Mouse (Mus musculus): ENCODE results near the gene Fam50b.

DNA sequence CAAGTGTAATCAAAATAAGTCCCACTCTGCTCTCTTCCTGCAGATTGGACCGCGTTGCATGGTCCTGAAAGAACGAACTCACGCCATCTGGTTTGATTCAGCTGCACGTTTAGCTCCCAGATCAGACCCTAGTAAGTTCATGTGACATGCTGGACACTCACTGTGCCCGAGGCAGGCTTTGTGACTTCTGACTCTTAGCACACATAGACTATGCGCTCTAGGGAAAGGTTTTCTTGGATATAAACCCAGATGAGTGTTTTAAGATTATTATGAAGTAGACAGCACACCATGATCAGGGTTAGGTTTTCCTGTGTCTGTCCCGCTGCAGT, 8.2 kb upstream of the Fam50b start:
- TF ChIP-seq CTCF (IDR thresholded peaks at IDR 0.05; ENCODE audit: borderline replicate concordance, extremely low read depth, insufficient read depth, insufficient read length) (no peak), POLR2A (IDR thresholded peaks at IDR 0.05; ENCODE audit: borderline replicate concordance, extremely low read depth, insufficient read depth, insufficient read length, poor library complexity, severe bottlenecking) (no peak)

All from brain, embryonic 14.5 days (tissue).